Mouse (Mus musculus): Measurements from ENCODE around the gene Cd59b.

The Cd59b gene

DNA sequence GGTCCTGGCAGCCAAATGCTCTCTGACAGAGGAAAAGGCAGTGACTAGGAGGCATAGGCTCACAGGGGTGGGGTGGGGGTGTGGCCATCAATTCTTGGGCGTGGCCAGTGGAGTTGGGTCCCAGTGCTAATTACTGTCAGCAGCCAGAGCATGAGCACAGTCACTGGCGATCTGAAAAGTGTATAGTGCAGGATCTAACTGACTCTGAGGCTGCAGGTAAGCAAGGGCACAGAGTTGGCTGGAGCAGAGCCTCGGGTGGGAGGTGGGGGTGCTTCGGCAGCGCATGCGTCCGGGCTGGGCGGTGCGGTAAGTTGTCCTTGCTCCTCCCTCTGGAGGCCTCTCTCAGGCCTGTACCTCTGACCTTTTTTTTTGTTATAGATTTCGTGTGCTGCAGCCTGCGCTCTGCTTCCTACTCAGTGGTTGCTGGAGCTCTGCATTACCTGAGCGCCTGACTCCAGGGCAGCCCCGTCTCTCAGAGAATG is at the start of gene Cd59b:
TSS of gene Cd59b (plus strand) at position 146 of the 482 bp plus-strand sequence.
- peak; percentile 2 for DNase-seq (ENCODE audit: low read depth, low spot score)

DNA sequence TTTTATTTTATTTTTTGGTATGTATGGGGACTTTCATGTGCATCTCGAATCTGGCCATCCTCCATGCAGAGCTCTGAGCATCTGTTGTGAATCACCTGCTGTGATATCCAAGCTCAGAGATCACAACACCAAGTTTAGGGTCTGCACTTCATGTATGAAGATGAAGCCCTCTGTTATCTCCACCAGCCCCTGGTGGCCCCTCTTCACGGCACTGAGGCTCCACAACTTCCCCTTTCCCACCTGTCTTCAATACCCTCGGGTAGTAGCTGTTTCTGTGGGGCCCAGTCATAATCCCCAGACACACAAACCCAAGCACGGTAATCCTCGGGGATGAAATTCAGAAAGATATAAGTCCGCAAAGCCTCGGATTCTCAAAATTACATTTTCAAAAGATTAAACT is 46.6 kb upstream of the Cd59b start:
- no peak for DNase-seq (ENCODE audit: low read depth, low spot score)

DNA sequence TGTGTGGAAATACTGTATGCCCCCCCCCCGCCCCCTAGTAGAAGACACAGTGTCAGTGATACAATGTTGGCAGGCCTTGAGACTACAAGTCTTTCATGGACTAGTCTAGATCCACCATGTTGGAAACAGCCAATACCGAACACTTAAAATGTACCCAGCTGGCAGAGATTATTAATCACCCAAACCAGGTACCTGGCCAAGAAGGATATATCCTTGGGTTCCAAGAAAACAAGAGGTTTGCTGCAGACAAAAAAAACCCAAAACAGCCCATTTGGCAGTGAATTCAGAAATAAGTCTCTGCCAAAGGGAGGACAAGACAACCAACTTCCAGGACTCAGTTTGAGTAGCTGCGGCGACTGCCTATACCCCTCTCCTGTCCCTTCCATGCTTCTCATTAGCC is 45.0 kb upstream of the Cd59b start:
- no peak for DNase-seq (ENCODE audit: low read depth, low spot score)

DNA sequence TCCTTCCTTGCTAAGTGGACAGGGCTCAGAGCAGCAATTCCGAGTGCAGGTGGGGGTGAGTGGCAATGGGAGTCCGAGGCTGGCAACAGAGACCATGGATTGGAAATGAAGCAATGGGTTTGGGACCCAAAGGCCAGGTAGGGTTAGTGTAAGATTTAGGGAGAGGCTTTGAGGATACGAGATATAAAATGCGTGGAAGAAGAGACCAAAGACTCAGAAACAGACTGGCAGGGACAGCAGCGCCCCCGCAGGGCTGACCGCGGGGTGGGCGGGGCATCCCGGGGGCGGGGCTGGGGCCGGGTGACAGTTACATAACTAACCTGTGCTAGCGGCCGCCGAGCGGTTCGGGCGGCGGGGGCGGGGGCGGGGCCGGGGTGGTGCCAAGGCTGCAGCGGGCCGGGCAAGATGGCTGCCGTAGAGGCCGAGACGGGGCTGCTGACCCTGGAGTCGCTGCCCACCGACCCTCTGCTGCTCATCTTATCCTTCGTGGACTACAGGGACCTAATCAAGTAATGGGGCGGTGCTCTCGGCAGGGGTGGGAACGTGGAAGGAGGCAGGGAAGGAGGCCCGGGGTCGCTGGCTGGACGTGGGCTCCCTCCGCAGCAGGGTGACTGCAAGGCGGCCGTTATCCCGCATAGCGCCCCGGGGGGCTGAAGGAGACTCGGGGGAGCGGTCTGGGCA is 42.1 kb upstream of the Cd59b start, which contains the start of gene Fbxo3:
TSS of gene Fbxo3 (plus strand) at position 264 of the 681 bp plus-strand sequence.
- DNase-seq (ENCODE audit: low read depth, low spot score), result peak; percentile 71

DNA sequence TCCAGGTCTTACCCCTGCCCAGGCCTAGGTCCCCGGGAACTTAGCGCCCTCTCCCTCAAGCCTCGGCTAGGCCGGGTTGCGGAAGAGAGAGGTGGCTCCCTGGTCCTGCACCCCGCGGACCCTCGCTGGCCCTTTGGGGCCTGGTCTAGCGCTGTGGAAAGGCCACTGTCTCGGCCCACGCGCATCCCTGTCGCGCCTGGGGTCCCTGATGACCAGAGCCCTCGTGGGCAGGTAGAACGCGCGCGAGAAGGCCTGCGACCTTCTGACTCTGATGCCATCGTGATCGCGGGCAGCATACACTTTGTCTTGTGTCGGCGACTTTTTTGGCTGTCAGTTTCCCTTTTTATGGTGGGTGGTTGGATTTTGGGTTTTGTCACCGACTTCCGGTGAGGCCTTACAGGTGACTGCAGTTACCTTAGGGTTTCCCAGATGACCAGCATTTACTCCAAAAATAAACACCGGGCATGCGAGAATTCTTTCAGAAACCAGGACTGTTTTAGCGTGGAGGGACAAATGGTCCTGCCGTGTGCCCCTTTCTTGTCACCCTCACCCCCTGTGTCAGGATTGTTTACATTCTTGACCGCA is 41.4 kb upstream of the Cd59b start, which contains the start of gene 4931422A03Rik:
TSS of gene 4931422A03Rik (minus strand) at position 223 of the 585 bp plus-strand sequence.
- no peak for DNase-seq (ENCODE audit: low read depth, low spot score)

DNA sequence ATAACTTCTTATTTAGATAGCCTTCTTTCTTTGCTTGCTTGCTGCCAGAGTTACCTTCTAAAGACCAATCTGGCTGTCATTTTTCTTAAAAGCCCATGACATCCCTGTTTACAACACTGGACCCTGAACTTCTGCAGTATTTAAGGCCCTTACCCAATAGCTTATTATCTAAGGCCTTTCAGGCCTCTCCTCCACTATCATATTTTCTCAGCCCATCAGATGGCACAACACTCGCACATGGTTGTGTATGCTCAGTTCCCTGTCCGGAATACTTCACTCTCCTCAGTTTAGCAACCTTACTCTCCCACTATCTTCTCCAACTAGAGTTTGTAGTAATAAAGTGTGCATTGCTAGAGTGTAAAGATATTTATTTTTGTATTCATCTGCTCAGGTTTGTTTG is 40.6 kb upstream of the Cd59b start:
- no peak for DNase-seq (ENCODE audit: low read depth, low spot score)

DNA sequence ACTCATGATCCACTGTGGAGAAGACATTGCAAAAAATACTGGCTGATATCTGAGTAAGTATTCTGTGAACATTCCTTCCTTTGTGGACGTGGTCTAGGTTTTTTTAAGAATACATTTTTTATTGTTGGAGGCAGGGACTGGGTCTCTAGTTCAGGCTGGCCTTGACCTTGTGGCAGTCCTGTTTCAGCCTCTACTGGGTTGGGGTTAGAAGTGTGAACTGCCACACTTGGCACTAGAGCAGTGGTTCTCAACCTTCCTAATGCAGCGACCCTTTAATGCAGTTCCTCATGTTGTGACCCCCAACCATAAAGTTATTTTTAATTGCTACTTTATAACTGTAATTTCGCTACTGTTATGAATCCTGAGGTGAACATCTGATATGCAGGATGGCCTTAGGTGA is 39.3 kb upstream of the Cd59b start:
- DNase-seq (ENCODE audit: low read depth, low spot score), result no peak

DNA sequence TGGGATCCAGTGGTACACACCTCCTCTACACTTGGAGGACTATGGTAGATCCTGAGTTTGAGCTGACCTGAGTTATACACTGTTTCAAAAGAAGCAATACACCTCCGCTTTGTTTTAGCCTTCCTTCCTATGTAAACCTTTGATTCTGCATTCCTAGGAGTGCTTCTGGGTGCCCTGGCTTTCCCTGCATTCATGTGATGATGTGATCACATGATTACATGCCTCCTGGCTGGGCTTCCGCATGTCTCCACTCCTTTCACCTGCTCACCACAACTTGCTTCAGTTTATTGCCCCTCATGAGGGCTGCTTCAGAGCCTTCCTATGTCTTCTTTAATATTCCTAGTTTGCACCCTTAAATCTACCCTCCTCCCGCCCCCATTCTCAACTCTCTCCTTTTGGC is 37.6 kb upstream of the Cd59b start:
- DNase-seq (ENCODE audit: low read depth, low spot score), result no peak

DNA sequence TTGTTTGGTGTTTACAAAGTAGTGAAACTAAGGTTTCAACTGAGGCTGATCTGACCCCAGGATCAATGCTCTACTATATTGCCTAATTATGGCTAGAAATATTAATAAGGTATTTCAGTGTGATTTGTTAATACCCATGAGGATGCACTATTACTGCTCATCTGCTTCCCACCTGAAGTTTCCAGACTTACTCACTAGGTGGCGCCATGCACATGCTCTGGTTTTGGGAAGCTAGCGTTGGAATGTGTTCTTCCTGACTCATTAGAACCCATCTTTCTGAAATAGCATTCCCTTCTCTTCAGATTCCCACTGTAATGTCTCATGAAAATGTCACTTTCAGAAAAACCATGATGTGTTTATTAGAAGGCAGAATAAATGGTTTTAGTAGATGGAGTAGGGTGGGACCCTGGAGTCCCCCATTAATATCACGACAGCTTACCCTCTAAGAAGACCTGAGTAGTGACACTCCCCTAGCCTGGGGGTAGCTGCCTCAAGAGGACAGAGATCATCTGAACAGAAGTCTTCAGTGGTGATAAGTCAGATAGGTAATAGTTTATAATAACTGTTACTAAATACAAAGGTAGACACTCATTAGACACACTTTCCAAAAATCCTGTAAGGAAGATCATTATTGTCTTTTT is 34.7 kb upstream of the Cd59b start:
- DNase-seq (ENCODE audit: low read depth, low spot score), result peak; percentile 45

DNA sequence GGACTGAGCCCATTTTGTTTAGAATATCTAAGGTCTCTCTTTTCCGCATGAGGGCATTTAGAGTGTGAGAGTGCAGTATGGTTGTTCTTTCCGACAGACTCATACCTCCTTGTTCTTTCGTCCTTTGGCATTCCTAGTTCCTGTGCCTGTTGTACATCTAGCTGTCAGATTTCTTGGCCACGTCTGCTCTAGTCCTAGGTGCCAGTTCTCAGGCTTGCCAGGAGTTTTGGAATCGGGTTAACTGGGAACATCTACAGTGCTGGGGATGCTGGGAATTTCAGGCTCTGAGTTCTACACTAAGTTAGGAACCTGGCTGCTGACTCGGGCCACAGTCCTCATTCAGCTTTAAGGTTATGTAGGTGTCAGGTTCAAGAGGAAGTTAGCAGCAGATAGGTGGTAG is 34.1 kb upstream of the Cd59b start:
- DNase-seq (ENCODE audit: low read depth, low spot score), result no peak

DNA sequence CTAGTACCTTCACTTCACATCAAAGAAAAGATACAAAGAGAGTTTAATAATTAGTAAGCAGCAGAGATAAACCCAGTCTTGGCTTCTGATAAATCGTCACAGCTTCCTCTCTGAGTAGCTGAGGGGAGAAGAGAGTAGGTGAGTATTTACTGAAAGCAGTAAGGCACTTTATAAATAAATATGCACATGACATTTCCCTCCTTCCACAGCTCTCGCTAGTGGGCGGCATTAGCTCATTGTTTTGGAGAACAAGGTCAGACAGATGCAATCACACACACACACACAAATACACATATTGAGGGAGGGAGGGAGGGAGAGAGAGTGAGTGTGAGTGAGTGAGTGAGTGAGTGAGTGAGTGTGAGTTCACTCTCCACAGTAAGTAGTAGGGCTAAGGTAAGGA is 33.3 kb upstream of the Cd59b start:
- no peak for DNase-seq (ENCODE audit: low read depth, low spot score)

DNA sequence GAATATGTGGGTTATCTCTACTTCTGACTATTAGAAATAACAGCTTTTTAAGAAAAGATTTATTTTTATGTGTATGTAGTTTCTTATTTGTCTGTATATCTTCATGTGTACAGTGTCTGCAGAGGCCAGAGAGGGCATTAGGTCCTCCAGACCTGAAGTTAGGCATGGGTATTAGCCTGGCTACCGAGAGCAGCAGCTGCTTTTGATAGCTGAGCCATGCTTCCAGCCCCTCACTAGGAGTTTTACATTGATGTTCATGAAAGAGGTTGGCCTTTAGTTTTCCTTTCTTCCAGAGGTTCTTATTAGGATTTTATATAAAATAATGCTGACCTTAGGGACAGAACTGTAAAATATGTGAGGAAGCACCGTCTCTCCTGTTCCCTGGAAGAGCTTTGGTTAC is 31.4 kb upstream of the Cd59b start:
- no peak for DNase-seq (ENCODE audit: low read depth, low spot score)

DNA sequence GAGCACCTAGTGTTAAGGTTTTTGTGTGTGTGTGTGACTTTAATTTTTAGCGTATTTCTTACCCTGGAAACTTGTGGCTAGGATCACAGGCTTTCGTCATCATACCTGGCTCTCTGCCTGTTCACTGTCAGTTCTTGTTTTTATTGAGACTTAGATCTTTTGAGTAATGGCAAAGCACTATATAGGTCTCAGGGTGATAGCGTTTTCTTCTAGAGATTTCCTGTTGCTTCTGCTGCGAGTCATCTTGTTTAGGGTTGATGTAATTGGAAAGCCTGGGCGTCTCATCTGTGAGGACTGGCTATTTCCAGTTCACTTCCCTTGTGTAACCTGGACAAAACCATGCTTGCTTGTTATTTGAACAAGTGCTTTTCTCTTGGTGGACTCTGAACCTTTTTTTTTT is 28.0 kb upstream of the Cd59b start:
- DNase-seq (ENCODE audit: low read depth, low spot score), result no peak

DNA sequence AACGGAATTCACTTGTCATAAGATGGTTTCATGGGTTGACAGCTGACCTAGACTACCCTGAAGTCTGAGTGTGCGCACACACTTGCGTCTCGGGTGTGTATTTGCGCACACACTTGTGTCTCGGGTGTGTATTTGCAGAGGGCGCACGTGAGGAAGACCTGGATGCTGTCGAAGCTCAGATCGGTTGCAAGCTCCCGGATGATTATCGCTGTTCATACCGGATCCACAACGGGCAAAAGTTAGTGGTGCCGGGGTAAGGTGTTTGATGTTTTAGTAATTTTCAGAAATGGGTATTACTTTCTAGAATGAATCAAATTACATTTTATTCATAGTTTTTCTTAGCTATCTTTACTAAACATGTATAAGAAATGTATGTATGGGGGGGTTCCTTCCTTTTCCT is 26.9 kb upstream of the Cd59b start:
- DNase-seq (ENCODE audit: low read depth, low spot score), result no peak

DNA sequence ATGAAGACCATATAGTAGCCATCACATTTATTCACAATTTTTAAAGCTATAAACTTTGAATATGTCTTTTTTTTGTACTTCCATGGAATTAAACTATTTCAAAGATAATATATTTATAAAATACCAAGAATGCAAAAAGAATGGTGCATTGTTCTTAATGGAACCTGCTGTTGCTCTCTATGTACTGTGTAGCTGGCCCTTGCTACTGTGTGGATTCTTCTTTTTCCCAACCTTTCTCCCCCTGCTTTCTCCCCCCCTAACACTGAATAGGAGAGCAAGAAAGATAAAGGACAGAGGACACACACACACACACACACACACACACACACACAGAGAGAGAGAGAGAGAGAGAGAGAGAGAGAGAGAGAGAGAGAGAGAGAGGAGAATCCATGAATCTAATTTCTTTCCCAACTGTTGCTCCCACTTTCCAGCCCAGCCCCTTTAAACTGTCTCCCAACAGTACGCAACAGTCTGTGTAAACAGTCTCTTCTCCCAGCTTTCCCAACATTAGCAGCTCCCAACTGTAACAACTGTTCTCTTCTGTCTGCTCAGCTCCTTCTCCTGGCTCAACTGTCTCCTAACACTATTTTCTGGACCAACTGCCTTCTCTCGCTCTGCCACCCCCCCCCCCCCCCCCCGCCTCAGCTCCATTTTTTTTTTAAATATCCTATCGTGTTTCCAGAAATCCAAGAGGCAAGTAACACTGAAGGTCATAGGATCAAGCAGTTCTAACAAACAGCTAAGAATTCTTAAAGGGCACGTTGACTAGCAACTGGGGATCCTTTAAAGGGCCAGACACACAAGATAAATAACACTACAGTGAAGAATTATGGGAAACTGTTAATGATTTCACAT is 25.8 kb upstream of the Cd59b start:
- no peak for DNase-seq (ENCODE audit: low read depth, low spot score)

DNA sequence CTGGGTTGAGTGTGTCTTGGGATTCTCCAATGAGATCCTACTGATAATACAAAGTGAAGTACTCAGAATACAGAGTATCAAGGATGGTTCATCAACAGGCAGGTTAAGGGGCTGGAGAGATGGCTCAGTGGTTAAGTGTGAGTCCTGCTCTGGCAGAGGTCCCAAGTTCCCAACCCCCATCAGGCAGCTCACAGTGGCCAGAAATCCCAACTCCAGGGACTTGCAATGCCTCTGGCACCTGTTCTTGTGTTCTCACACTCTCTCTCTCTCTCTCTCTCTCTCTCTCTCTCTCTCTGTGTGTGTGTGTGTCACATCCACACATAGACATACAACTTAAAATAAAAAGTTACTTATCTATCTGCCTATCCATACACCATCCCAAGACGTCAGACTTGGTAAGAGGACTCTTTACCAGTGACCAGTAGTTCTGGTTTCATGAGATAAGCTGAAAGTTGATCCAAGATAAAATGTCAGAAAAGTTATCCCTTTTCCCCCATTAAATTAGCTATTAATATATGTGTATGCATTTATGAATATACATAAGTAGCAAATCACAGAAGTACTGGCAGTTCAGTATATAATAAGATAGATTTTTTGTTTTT is 25.1 kb upstream of the Cd59b start:
- no peak for DNase-seq (ENCODE audit: low read depth, low spot score)

DNA sequence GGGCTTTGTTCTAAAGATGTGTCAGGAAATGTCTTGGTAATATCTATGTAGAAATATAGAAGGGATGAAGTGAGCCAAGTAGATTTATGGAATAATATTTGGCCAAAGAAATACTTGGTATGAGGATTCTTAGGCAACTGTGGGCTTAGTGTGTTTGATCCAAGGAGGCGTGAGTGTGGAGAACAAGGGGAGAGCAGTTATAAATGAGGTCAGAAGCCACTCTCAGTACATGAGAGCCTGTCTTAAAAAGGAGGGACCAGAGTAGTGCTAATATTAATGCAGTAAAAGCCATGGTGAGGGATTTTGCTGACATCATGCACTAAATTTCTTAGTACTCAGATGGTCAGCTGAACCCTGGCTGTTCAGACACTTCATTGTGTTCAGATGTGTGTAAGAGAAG is 11.3 kb upstream of the Cd59b start:
- DNase-seq (ENCODE audit: low read depth, low spot score), result no peak

DNA sequence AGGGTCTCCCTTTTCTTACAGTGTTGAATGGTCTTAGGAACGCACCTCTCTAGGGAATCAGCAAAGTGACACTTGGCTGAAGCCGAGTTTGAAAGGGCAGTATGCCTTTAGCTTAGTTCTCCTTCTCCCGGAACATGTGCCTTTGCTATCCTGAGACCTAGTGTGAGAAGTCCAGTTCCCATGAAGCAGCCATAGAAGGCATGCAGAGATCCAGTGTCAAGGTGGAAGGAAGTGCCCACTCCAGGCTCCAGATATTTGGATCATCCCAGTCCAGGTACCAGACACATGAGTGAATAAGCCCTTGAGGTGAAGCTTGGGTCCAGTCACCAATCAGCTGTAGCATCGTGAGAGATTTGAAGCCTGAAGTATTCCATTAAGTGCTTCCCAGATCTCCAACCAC is 10.7 kb upstream of the Cd59b start:
- DNase-seq (ENCODE audit: low read depth, low spot score), result no peak

DNA sequence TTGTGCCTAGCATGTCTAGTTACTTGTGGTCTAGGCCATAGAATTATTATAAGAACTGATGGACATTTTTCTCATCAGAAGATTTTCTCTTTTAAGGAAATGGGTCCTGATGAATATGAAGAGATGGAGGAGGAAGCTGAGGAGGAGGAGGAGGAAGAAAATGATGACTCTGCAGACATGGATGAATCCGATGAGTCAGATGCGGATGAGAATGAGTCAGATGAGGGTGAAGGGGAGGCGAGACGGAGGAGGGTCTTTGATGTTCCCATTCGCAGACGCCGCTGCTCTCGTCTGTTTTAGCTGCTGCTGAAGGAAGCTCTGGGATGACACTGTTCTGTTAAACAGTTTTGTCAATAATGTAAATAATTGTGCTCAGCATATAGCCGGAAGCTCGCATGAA is 9.9 kb upstream of the Cd59b start:
- DNase-seq (ENCODE audit: low read depth, low spot score), result no peak

DNA sequence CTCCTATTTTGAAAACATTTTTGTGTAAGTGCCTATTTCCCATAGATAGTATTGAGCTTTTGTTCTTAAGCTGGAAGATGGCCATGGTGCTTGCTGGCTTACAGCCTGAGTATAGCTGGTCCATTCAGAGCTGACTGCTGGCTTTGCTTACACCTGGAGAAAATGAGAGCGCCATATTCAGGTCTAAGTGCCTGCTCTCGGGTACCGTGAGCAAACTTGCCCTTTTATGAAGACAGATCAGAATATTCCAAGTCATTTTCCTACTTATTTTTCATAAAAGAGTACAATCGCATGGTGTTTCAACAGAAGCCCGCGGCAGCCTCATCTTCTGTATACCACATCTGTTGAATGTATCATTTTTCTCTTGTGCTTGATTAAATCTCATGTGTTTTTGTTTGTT is 8.7 kb upstream of the Cd59b start:
- no peak for DNase-seq (ENCODE audit: low read depth, low spot score)

DNA sequence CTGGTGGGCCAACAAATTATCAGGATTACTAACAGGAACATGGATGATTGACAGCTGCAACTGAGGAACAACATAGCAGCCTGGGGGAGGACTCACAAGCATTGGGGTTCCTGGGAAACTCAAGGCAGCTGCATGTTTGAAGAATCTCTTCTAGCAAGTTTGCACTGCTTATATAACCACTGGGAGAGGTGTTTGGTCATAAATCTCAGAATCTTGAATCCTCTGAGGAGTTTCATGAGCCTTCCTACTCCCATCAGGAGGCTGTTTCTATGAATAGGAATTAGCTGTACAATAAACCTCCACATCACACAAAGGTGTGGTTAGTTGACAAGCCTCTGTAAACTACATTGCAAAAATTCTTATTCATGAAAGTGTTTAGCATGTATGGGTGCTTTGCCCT is 7.0 kb upstream of the Cd59b start:
- no peak for DNase-seq (ENCODE audit: low read depth, low spot score)

DNA sequence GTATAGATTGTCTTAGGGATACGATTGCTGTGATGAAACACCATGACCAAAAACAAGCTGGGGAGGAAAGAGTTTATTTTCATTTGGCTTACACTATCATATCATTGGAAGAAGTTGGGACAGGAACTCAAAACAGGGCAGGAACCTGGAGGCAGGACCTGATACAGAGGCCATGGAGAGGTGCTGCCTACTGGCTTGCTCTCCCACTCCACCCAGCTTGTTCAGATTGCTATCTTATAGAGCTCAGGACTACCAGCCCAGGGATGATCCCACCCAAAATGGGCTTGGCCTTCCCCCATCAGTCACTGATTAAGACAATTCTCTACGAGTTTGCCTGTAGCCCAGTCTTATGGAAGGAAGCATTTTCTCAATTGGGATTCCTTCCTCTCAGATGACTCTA is 5.5 kb upstream of the Cd59b start:
- no peak for DNase-seq (ENCODE audit: low read depth, low spot score)
